Mouse (Mus musculus): ENCODE measurements at regions not wholly inside any gene's neighbourhood (a gene's known extent, or its start where the extent isn't known, plus 50 kb on each side); places are given as distances from the start of the nearest gene placed in this dataset.

- TF ChIP-seq GATA1 (IDR thresholded peaks at IDR 0.05; ENCODE audit: borderline replicate concordance, low read length) (no peak), FLI1 (IDR thresholded peaks at IDR 0.05; ENCODE audit: low read length) (no peak)
Observed at GRCm38 (mm10) chr17:64529296-64529994, 71.1 kb upstream of the Man2a1 start.

All from megakaryocyte, embryonic 14.5 days (primary cell).